Mouse (Mus musculus) adrenal gland, postnatal 36 days (tissue): ENCODE measurements around the gene 4930555G01Rik. TPM values are rescaled to one million over a fixed set of nuclear protein-coding genes. Genes with fewer than 3 reads are reported as not detected.
"Not testable (repeated sequence)": the region's sequence is repeated elsewhere in the genome, so short reads cannot be mapped to it uniquely, and the experiment has no call there.

Experiments
- DNase-seq, 2 experiments: peaks; one replicate each; pipeline ENCODE4 v3.0.0; 2021; ENCODE audit warnings: mixed read lengths in 1 of 2
- long read RNA-seq, 2 experiments: library from polyadenylated mRNA; stranded (forward); transcript quantifications; one replicate each; pipeline ENCODE4 v2.0.0; 2021; ENCODE audit warnings: borderline sequencing depth in 2 of 2
- total RNA-seq, 2 experiments: library from RNA; stranded (reverse); gene quantifications; 2 replicates each; pipeline ENCODE4 v1.2.3; 2021

4930555G01Rik gene
- total RNA-seq = not detected
- long read RNA-seq, experiment 1 = 0 reads
- long read RNA-seq, experiment 2 = 0 reads

GRCm38 (mm10) chr14:5050329-5050728, at the start of gene 4930555G01Rik:
4930555G01Rik (plus strand) TSS chr14:5050629.
- DNase-seq = not testable (repeated sequence)

- DNase-seq = not testable (repeated sequence)
Measured at GRCm38 (mm10) chr14:5015591-5015990, 34.8 kb upstream of the 4930555G01Rik start, which contains the start of gene Gm3298. Gm3298 (plus strand) TSS chr14:5015891.

GRCm38 (mm10) chr14:5070611-5071490, 20.4 kb downstream of the 4930555G01Rik start, which contains the start of gene Gm8281:
Gm8281 (plus strand) TSS chr14:5071040.
- not testable (repeated sequence) for DNase-seq

Other genes starting within 250 kb of the 4930555G01Rik start
- gene Gm3269, start 212.5 kb upstream of the 4930555G01Rik start, total RNA-seq = not detected
- under 1 TPM in 1 of 2 experiments, not detected in 1; 0.59 TPM for gene Gm3264, start 195.1 kb upstream of the 4930555G01Rik start, total RNA-seq
- gene Gm3278, start 158.2 kb upstream of the 4930555G01Rik start, total RNA-seq = not detected
- not detected for gene Gm8297, start 66.7 kb upstream of the 4930555G01Rik start, total RNA-seq
- gene Gm3298, start 34.7 kb upstream of the 4930555G01Rik start, total RNA-seq = not detected
- not detected for gene Gm8281, start 20.4 kb downstream of the 4930555G01Rik start, total RNA-seq
- gene Gm8279, start 80.9 kb downstream of the 4930555G01Rik start, total RNA-seq = not detected
- gene Gm3317, start 113.9 kb downstream of the 4930555G01Rik start, total RNA-seq = not detected
- not detected for gene Gm8271, start 135.2 kb downstream of the 4930555G01Rik start, total RNA-seq
- gene Gm3526, start 210.0 kb downstream of the 4930555G01Rik start, total RNA-seq = not detected